Mouse (Mus musculus): ENCODE measurements around the gene Mrpl49.
"Not testable (repeated sequence)": the region's sequence is repeated elsewhere in the genome, so short reads cannot be mapped to it uniquely, and the experiment has no call there.

The Mrpl49 gene

DNA sequence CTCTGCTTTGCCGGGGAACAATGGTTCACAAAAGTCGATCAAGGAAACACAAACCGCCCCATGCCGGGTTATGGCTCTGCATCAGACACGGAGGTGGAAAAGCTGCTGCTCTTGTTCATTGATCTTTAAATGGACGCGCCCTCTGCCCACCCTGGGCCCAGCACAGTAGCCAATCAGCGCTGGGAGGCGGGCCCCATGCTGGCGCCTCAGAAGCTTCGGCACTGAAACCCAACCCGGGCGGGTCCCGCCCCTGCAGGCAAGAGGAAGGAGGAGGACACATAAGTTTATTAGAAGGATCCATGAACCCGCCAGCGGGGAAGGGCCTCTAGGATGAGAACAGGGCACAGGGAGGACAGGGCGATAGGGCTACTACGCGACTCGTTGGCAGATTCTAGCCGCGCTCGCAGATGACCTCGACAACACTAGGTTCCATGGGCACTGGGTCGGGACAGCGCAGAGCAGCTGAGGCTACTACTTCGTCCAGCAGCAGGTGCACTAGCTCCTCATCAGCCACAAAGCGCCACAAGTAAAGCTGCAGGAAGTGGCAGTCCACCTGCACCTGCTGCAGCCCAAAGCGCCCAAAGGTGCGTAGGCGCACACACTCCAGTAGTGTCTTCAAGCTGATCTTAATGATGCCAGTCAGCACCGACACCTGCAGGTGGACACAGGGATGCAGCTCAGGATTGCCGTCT is 10.3 kb upstream of the Mrpl49 start, which contains the start of gene Tm7sf2:
TSS of gene Tm7sf2 (minus strand) at position 650 of the 692 bp plus-strand sequence.
- in situ Hi-C loops (cut with MboI; ENCODE audit: low sequenced_read_pairs) = no loop called here

- in situ Hi-C loops (cut with MboI; ENCODE audit: low sequenced_read_pairs) = no loop called here
These were observed 9.6 kb upstream of the Mrpl49 start for GRCm38 (mm10) chr19:6067011-6067723.

DNA sequence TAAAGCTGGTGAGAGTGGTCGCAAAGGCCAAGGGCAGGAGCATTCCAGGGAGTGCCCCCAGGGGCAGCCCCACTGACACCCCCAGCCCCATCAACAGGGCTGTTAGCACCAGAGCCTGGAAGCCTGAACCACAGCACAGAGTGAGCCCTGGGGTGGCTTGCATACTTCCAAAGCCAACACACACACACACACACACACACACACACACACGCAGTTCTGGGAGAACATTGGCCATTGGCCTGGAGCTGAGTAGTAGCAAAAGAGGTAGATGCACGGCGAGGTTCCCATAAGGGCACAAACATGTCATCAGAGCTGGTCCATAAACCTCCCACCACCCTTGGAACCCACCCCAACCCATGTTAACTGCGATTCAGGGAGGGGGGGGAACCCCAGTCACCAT is 9.0 kb upstream of the Mrpl49 start:
- in situ Hi-C loops (cut with MboI; ENCODE audit: low sequenced_read_pairs) = no loop called here

DNA sequence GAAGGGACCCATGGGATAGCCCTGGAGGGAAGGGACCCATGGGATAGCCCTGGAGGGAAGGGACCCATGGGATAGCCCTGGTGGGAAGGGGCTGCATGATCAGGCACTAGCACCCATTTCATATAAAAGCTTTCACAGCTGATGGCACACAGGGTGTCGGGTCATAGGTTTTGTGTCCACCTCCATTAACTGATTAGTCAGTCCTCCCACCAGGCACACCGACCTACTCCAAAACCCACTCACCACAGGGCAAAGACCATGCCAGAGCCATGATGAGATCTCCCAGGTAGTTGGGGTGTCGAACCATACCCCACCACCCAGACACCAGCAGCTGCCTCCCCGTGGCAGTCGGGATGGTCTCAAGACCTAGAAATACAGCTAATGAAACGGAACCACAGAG is 5.5 kb upstream of the Mrpl49 start:
- in situ Hi-C loops (cut with MboI; ENCODE audit: low sequenced_read_pairs) = no loop called here

- in situ Hi-C loops (cut with MboI; ENCODE audit: low sequenced_read_pairs) = no loop called here
These were observed 4.8 kb upstream of the Mrpl49 start for GRCm38 (mm10) chr19:6062418-6062817.

- in situ Hi-C loops (cut with MboI; ENCODE audit: low sequenced_read_pairs) = no loop called here
These were observed 4.2 kb upstream of the Mrpl49 start for GRCm38 (mm10) chr19:6061641-6062302.

GRCm38 (mm10) chr19:6061021-6061533 is 3.5 kb upstream of the Mrpl49 start, which contains the start of gene Znhit2:
Gene Znhit2 (plus strand): TSS chr19:6061192.
- in situ Hi-C loops (cut with MboI; ENCODE audit: low sequenced_read_pairs) = no loop called here

DNA sequence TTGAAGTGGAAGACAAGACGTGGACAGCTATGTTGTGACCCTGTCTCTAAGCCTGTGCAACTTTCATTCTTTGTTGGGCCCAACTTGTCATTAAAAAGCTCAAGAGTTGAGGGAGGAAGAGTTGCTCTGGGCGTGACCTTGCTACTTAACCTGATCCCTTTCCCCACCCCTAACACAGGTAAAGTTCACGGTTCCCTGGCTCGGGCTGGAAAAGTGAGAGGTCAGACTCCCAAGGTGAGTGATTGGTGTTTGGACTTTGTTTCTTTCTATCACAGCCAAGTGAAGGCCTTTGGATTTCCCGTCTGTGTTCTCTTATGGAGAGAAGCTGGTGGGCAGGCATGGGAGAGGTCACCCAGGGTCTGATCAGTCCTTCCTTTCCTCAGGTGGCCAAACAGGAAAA is 1.4 kb upstream of the Mrpl49 start:
- in situ Hi-C loops (cut with MboI; ENCODE audit: low sequenced_read_pairs) = no loop called here

DNA sequence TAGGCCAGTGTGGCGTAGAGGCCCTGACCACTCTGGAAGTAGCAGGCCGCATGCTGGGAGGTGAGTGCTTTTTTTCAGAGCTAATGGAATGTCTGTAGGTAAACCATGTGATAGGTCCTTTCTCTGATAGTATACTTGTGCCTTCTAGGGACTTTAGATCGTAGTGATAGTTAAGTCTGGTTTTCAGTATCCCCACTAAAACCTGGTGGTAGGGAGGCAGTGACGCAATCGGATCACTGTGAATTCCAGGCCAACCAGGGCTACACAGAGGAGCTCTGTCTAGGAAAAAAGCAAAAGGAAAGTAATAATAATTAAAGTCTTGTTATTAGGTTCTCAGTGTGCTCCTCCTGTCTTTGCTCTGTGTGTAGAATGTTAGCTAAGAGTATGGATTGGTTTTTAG is 928 bp upstream of the Mrpl49 start:
- in situ Hi-C loops (cut with MboI; ENCODE audit: low sequenced_read_pairs) = no loop called here

GRCm38 (mm10) chr19:6056696-6057095 is 889 bp downstream of the Mrpl49 start:
- in situ Hi-C loops (cut with MboI; ENCODE audit: low sequenced_read_pairs) = no loop called here

GRCm38 (mm10) chr19:6054296-6054695 is 3.3 kb downstream of the Mrpl49 start:
- in situ Hi-C loops (cut with MboI; ENCODE audit: low sequenced_read_pairs) = no loop called here

- in situ Hi-C loops (cut with MboI; ENCODE audit: low sequenced_read_pairs) = no loop called here
These were observed 5.1 kb downstream of the Mrpl49 start for GRCm38 (mm10) chr19:6052516-6052915.

DNA sequence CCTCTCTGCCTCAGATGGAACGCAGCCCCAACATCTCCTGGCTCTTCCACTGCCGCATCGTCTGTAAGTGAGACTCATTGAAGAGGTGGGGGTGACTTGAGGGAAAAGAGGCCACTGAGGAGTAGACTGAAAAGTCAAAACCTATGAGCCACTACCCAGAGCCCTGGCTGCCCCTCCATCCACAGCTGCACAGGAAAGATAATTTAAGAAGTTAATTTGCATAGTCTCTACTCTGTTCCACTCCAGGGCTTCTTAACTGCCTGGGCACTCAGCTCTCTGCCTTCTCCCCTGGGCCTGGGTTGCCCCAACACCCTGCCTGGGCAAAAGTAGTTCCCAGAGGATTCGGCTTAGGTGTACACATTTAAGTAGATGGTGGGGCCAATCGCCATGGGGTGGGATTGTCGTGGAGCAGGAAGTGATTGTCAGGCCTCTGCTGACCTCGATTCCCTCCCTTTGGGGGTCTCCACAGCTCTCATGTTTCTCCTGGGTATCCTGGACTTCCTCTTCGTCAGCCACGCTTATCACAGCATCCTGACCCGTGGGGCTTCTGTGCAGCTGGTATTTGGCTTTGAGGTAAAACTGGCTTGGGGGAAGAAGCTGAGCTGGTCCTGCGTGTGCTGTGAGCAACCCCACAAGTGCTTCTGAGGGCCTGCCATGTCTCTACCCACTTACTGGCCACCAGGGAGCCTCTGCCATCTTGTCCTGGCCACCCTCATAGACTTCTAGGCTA is 8.7 kb downstream of the Mrpl49 start:
- in situ Hi-C loops (cut with MboI; ENCODE audit: low sequenced_read_pairs) = no loop called here

DNA sequence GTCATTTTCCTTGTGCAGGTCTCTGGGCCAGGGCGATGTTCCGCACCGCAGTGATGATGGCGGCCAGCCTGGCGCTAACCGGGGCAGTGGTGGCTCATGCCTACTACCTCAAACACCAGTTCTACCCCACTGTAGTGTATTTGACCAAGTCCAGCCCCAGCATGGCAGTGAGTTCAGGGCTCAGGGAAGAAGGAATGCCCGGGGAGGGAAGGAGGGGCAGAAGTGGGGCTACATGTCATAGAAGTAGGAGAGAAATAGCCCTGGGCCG is 9.8 kb downstream of the Mrpl49 start:
- in situ Hi-C loops (cut with MboI; ENCODE audit: low sequenced_read_pairs) = no loop called here

GRCm38 (mm10) chr19:6047154-6047898 is 10.3 kb downstream of the Mrpl49 start:
- in situ Hi-C loops (cut with MboI; ENCODE audit: low sequenced_read_pairs) = no loop called here

GRCm38 (mm10) chr19:6046294-6047153 is 11.1 kb downstream of the Mrpl49 start, which contains the start of gene Syvn1:
Gene Syvn1 (plus strand): TSS chr19:6046576.
- in situ Hi-C loops (cut with MboI; ENCODE audit: low sequenced_read_pairs) = no loop called here

DNA sequence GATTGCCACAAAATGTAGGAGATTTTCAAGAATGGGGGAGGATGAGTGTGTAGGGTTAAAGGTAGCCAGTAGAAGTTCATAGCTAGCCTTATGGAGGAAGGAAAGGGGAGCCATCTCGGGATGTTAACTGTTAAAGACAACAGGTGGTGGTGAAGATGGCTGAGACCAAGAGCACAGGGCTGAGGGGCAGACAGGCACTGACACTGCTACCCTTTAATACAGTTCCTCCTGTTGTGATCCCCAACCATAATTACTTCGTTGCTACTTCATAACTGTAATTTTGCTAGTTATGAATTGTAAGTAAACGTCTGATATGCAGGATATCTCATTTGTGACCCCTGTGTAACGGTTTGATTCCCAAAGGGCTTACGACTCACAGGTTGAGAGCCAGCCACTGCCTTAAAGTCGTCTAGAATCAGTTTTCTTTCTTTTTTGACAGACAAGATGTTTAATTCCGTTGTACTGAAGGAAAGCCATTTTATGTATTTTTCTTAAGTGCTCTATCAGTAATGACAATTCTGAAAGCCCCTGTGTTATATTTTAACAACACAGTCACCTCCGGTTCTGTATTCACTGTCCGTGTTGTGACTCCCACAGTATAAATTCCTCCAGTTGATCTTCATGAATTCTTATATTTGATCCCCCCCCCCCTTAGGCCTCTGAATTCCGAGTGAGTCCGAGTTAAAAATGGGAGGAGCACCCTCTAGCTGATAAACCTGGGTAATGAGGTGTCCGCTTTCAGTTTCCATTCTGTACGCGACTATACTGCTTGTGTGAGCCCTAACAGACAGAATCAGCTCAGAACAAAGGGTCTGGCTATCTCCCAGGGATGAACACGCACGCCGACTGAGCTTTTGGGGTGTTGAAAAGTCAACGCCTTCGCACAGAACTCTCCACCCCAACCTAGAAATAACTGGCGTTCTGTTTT is 12.0 kb downstream of the Mrpl49 start:
- in situ Hi-C loops (cut with MboI; ENCODE audit: low sequenced_read_pairs) = no loop called here

GRCm38 (mm10) chr19:6044102-6044501 is 13.5 kb downstream of the Mrpl49 start:
- in situ Hi-C loops (cut with MboI; ENCODE audit: low sequenced_read_pairs) = not testable (repeated sequence)
